Mouse (Mus musculus) erythroblast, embryonic 14.5 days (primary cell): Measurements from ENCODE around the gene Cdk6.

Experiments used
- GATA1 ChIP-seq: IDR thresholded peaks from 2 replicates; pipeline ENCODE4 v1.6.1; 2012; ENCODE audit warnings: low read length, inconsistent platforms, mixed read lengths
- TAL1 ChIP-seq: IDR thresholded peaks from 3 replicates; pipeline ENCODE4 v1.6.1; 2012; ENCODE audit warnings: low read length, inconsistent platforms, mixed read lengths

GRCm38 (mm10) chr5:3324116-3324515 lies 17.2 kb upstream of the Cdk6 start:
- TF ChIP-seq TAL1, result no peak
- no peak for TF ChIP-seq GATA1
